Mouse (Mus musculus) ES-Bruce4 (cell line): ENCODE measurements around the gene Ing4. TPM values are rescaled to one million over a fixed set of nuclear protein-coding genes. Genes with fewer than 3 reads are reported as not detected.

ENCODE experiments used
- H3K27ac ChIP-seq: 2 replicates; pipeline ENCODE4 v1.5.1; 2012; ENCODE audit warnings: low read length, inconsistent platforms; ENCODE audit not compliant: insufficient read depth
- H3K27me3 ChIP-seq: 2 replicates; pipeline ENCODE4 v1.6.1; 2012; ENCODE audit warnings: mild to moderate bottlenecking, low read length, inconsistent platforms; ENCODE audit not compliant: control insufficient read depth, poor library complexity, insufficient read depth, severe bottlenecking
- H3K36me3 ChIP-seq: 2 replicates; pipeline ENCODE4 v1.6.1; 2012; ENCODE audit warnings: inconsistent platforms, mild to moderate bottlenecking, low read length, moderate library complexity; ENCODE audit not compliant: control insufficient read depth, poor library complexity, insufficient read depth, severe bottlenecking
- H3K4me1 ChIP-seq: one replicate; pipeline ENCODE4 v1.8.1; 2011; ENCODE audit warnings: low read length; ENCODE audit not compliant: control insufficient read depth, insufficient read depth
- H3K4me3 ChIP-seq: 2 replicates; pipeline ENCODE4 v1.5.1; 2011; ENCODE audit warnings: low read depth, mild to moderate bottlenecking, low read length
- H3K9ac ChIP-seq: 2 replicates; pipeline ENCODE4 v1.6.1; 2012; ENCODE audit warnings: low read depth, mild to moderate bottlenecking, inconsistent platforms; ENCODE audit not compliant: poor library complexity, severe bottlenecking
- H3K9me3 ChIP-seq: replicated peaks from 2 replicates; pipeline ENCODE4 v1.6.1; 2012; ENCODE audit warnings: mild to moderate bottlenecking, low read length, inconsistent platforms; ENCODE audit not compliant: control insufficient read depth, poor library complexity, insufficient read depth, severe bottlenecking
- CTCF ChIP-seq: IDR thresholded peaks from one replicate; pipeline ENCODE4 v1.8.1; 2011; ENCODE audit warnings: low read depth, low read length
- EP300 ChIP-seq: IDR thresholded peaks from 2 replicates; pipeline ENCODE4 v1.6.1; 2011; ENCODE audit warnings: low read depth, low read length; ENCODE audit not compliant: insufficient read depth
- POLR2A ChIP-seq: IDR thresholded peaks from one replicate; pipeline ENCODE4 v1.8.1; 2011; ENCODE audit warnings: low read length; ENCODE audit not compliant: insufficient read depth
- polyA plus RNA-seq: library from polyadenylated mRNA; stranded (reverse); fragments of >200 nt; gene quantifications from 2 replicates; pipeline ENCODE4 v1.2.4, GENCODE M21; 2011; ENCODE audit warnings: low read depth; ENCODE audit not compliant: missing spikeins, insufficient read depth, insufficient read length

The Ing4 gene
- 44.0 and 54.7 TPM in 2 replicates for polyA plus RNA-seq

- no peak for TF ChIP-seq CTCF
- H3K27me3 ChIP-seq: no peaks in the 10 kb centered on the region
- peak within 1 kb of the TSS; percentile 95 for H3K4me3 ChIP-seq
- peaks cover 25% of the 10 kb centered on the region for H3K36me3 ChIP-seq
- H3K9ac ChIP-seq: peak within 1 kb of the TSS; percentile 74
- H3K9me3 ChIP-seq: no peaks in the 10 kb centered on the region
- peak within 1 kb of the TSS; percentile 34; the same call in 1 of the 2 replicates for H3K27ac ChIP-seq
- no peaks in the 10 kb centered on the region for H3K4me1 ChIP-seq
These were observed at the start of gene Ing4 for GRCm38 (mm10) chr6:125039533-125040153. Ing4 (plus strand) TSS chr6:125039760.

- Histone ChIP-seq H3K4me1 (peaks cover 4% of the 10 kb centered on the region), H3K9me3 (0 out of 2 replicates have a peak, but pooled peaks cover 4% of the 10 kb centered on the region), H3K9ac (no peak overlapping the region), H3K27me3 (no peaks in the 10 kb centered on the region), H3K36me3 (no peaks in the 10 kb centered on the region), H3K27ac (no peak overlapping the region), H3K4me3 (no peak overlapping the region)
- no peak for TF ChIP-seq EP300
- no peak for TF ChIP-seq CTCF
- TF ChIP-seq POLR2A: no peak
These were observed 47.3 kb upstream of the Ing4 start for GRCm38 (mm10) chr6:124992241-124992640.

- Histone ChIP-seq H3K27me3 (no peaks in the 10 kb centered on the region), H3K9me3 (0 out of 2 replicates have a peak, but pooled peaks cover 4% of the 10 kb centered on the region)
- TF ChIP-seq CTCF: no peak
- TF ChIP-seq EP300: no peak
- TF ChIP-seq POLR2A: no peak
These were observed 46.2 kb upstream of the Ing4 start for GRCm38 (mm10) chr6:124993365-124993764.

GRCm38 (mm10) chr6:124993876-124994275 is 45.7 kb upstream of the Ing4 start:
- Histone ChIP-seq H3K9ac (no peak overlapping the region), H3K27me3 (no peaks in the 10 kb centered on the region)
- TF ChIP-seq EP300 (0 out of 2 replicates have a peak, but pooled peaks have one; percentile 24), CTCF (no peak)

More at GRCm38 (mm10) chr6:124993365-124993764, 46.2 kb upstream of the Ing4 start:
- Histone ChIP-seq H3K9ac (no peak overlapping the region), H3K36me3 (no peaks in the 10 kb centered on the region), H3K4me3 (no peak overlapping the region), H3K4me1 (peaks cover 4% of the 10 kb centered on the region), H3K27ac (no peak overlapping the region)

GRCm38 (mm10) chr6:124995246-124995645 is 44.3 kb upstream of the Ing4 start:
- H3K9ac ChIP-seq: no peak overlapping the region
- no peaks in the 10 kb centered on the region for H3K36me3 ChIP-seq
- no peak for TF ChIP-seq EP300
- no peak for TF ChIP-seq POLR2A
- TF ChIP-seq CTCF: no peak
- no peak overlapping the region for H3K27ac ChIP-seq
- H3K4me1 ChIP-seq: peaks cover 4% of the 10 kb centered on the region
- no peaks in the 10 kb centered on the region for H3K27me3 ChIP-seq
- 0 out of 2 replicates have a peak, but pooled peaks cover 4% of the 10 kb centered on the region for H3K9me3 ChIP-seq
- H3K4me3 ChIP-seq: no peak overlapping the region

More at GRCm38 (mm10) chr6:124993876-124994275, 45.7 kb upstream of the Ing4 start:
- no peaks in the 10 kb centered on the region for H3K36me3 ChIP-seq
- no peak overlapping the region for H3K4me3 ChIP-seq
- peaks cover 4% of the 10 kb centered on the region for H3K4me1 ChIP-seq
- no peak overlapping the region for H3K27ac ChIP-seq
- H3K9me3 ChIP-seq: 0 out of 2 replicates have a peak, but pooled peaks cover 4% of the 10 kb centered on the region

- TF ChIP-seq CTCF: no peak
- TF ChIP-seq POLR2A: no peak
- no peak for TF ChIP-seq EP300
These were observed 43.6 kb upstream of the Ing4 start for GRCm38 (mm10) chr6:124995831-124996403.

More at GRCm38 (mm10) chr6:124995831-124996403, 43.6 kb upstream of the Ing4 start:
- Histone ChIP-seq H3K27ac (no peak overlapping the region), H3K9me3 (no peaks in the 10 kb centered on the region), H3K27me3 (no peaks in the 10 kb centered on the region), H3K9ac (peak overlapping the region; percentile 75; the same call in 1 of the 2 replicates), H3K4me3 (peak overlapping the region; percentile 50), H3K4me1 (peaks cover 4% of the 10 kb centered on the region), H3K36me3 (no peaks in the 10 kb centered on the region)
